Mouse (Mus musculus): Measurements from ENCODE around the gene Cul7.

- no peak for TF ChIP-seq CTCF (IDR thresholded peaks at IDR 0.05; ENCODE audit: insufficient read depth, low read depth, low read length)
- TF ChIP-seq POLR2A (IDR thresholded peaks at IDR 0.05; ENCODE audit: insufficient read depth, low read depth, low read length), result no peak
Observed at GRCm38 (mm10) chr17:46644916-46645475, 5.1 kb upstream of the Cul7 start.
